Mouse (Mus musculus): Measurements from ENCODE around the gene Ikzf4. TPM values are rescaled to one million over a fixed set of nuclear protein-coding genes. Genes with fewer than 3 reads are reported as not detected.
A peak's percentile ranks its signal among the peaks of the same experiment; 100 is the strongest.

Gene Ikzf4
- 6.8 and 7.7 TPM in 2 replicates for polyA plus RNA-seq (2016; fragmentation: Nextera tagmentation; extraction: Ambion mirVana)

DNA sequence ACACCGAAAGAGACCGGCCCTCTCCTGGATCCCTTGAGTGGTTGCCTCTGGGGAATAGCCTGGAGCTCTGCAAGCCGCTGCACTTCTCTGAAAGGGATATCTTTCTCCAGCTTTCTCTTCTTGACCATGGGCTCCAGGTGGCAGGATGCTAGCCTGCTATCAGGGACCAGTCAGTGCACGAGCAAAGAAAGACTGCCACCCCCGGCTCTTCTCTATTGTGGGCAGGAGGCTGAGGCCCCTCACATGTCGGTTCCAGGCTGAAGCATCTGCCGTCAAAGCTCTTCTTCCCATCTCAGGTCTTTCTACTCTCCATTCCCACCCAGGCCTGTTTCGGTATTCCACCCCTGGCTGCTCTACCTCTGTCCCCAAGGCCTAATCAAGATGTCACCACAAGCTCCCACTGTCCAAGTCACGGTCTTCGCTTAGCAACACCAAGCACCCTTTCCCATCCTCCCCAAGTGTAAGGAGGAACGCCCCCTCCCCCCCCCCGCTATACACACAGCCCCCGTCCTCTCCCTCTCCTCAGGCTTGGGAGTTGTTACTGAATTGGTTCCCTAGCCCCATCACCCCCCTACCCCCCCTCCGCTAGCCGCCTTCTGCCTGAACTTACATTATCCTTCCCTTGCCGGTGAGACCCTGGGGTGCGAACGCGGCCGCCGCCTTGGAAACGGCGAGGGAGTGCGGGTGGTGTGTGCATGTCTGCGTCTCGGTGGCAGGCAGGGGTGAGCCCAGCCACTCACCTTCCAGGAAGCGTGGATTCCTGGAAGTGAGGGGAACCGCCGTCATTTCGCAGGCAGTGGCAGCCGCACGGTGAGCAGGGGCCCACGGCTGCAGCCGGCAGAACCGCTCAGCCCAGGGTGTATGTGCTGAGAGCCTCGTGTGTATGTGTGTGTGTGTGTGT, at the start of gene Ikzf4:
Ikzf4 (minus strand) TSS at position 881 of the 901 bp plus-strand sequence.
- H3K27ac ChIP-seq: peak within 1 kb of the TSS; percentile 89
- H3K4me1 ChIP-seq: peaks cover 33% of the 10 kb centered on the region
- peak within 1 kb of the TSS; percentile 79 for H3K9ac ChIP-seq
- H3K27me3 ChIP-seq: 0 out of 2 replicates have a peak, but pooled peaks cover 3% of the 10 kb centered on the region
- peak within 1 kb of the TSS; percentile 86 for H3K4me2 ChIP-seq
- no peaks in the 10 kb centered on the region for H3K9me3 ChIP-seq
- peak; percentile 81 for ATAC-seq (ENCODE audit: low FRiP score)
- peaks cover 11% of the 10 kb centered on the region for H3K36me3 ChIP-seq (replicated peaks)
- 2% methylated on average over 36 of the region's 36 CpGs for WGBS
- H3K4me3 ChIP-seq (replicated peaks): peak within 1 kb of the TSS; percentile 57

- no peaks in the 10 kb centered on the region for H3K9me3 ChIP-seq
- ATAC-seq (ENCODE audit: low FRiP score): no peak
- peak overlapping the region; percentile 79 for H3K4me2 ChIP-seq
- H3K4me1 ChIP-seq: peaks cover 16% of the 10 kb centered on the region
- H3K4me3 ChIP-seq (replicated peaks): peak overlapping the region; percentile 65
- WGBS: 1% methylated on average over 22 of the region's 22 CpGs
- peak overlapping the region; percentile 79 for H3K9ac ChIP-seq
- peak overlapping the region; percentile 98 for H3K27ac ChIP-seq
- H3K36me3 ChIP-seq (replicated peaks): peaks cover 24% of the 10 kb centered on the region
- no peaks in the 10 kb centered on the region for H3K27me3 ChIP-seq
These were observed 49.7 kb upstream of the Ikzf4 start for GRCm38 (mm10) chr10:128695411-128695991.

- Histone ChIP-seq H3K9ac (peak overlapping the region; percentile 74; the same call in 1 of the 2 replicates), H3K27me3 (peaks cover 12% of the 10 kb centered on the region), H3K4me3 (replicated peaks) (peak overlapping the region; percentile 79), H3K4me2 (peak overlapping the region; percentile 98), H3K27ac (peak overlapping the region; percentile 69; the same call in 1 of the 2 replicates), H3K9me3 (no peaks in the 10 kb centered on the region), H3K4me1 (peaks cover 11% of the 10 kb centered on the region), H3K36me3 (replicated peaks) (peaks cover 12% of the 10 kb centered on the region)
- no peak for ATAC-seq (ENCODE audit: low FRiP score)
- 4% methylated on average over 9 of the region's 9 CpGs for WGBS
These were observed 28.7 kb upstream of the Ikzf4 start for GRCm38 (mm10) chr10:128674469-128675008.

DNA sequence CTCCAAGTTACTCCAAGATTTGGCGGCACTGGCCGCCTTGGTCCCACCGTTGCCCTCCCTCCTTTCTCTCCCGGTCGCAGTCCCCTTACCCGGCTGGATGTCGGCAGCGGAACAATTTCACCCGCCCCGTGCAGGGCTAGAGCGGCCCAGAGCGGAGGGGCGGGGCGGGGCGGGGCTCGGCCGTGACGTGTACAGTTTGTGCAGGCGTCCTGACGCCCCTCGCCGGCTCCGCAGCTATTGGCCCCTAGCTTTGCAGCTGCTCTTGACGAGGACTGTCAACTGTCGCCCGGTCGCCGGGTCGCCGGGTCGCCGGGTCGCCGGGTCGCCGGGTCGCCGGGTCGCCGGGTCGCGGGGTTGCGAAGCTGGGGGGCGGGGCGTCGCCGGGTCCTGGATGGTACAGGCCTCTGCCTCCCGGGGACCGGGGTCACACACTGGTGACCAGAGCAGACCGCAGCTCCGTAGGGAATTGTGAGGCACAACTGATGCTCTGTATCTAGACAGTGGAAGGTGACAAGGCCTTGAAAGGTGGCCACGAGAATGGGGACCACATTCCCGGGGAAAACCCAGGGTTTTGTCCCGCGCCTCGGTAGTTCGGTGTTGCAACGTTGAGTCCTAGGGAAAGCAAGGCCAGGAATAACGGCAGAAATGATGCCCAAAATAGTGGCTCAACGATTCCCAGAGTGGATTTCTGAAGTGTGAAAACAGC, 28.1 kb upstream of the Ikzf4 start, which contains the start of gene Suox:
Suox (minus strand) TSS at position 311 of the 706 bp plus-strand sequence.
- peak within 1 kb of the TSS; percentile 79 for H3K4me3 ChIP-seq (replicated peaks)
- H3K4me1 ChIP-seq: peaks cover 13% of the 10 kb centered on the region
- peak within 1 kb of the TSS; percentile 98 for H3K4me2 ChIP-seq
- peak; percentile 93 for ATAC-seq (ENCODE audit: low FRiP score)
- no peaks in the 10 kb centered on the region for H3K9me3 ChIP-seq
- 1% methylated on average over 59 of the region's 60 CpGs for WGBS
- H3K27me3 ChIP-seq: peaks cover 12% of the 10 kb centered on the region
- H3K27ac ChIP-seq: peak within 1 kb of the TSS; percentile 69; the same call in 1 of the 2 replicates
- peaks cover 6% of the 10 kb centered on the region; the same call in 1 of the 2 replicates for H3K36me3 ChIP-seq (replicated peaks)
- H3K9ac ChIP-seq: peak within 1 kb of the TSS; percentile 74

GRCm38 (mm10) chr10:128671148-128671547, 25.4 kb upstream of the Ikzf4 start:
- Histone ChIP-seq H3K36me3 (replicated peaks) (peaks cover 6% of the 10 kb centered on the region; the same call in 1 of the 2 replicates), H3K9me3 (no peaks in the 10 kb centered on the region), H3K27me3 (peaks cover 12% of the 10 kb centered on the region), H3K27ac (no peak overlapping the region), H3K4me3 (replicated peaks) (no peak overlapping the region), H3K9ac (no peak overlapping the region), H3K4me1 (peaks cover 22% of the 10 kb centered on the region), H3K4me2 (no peak overlapping the region)
- WGBS: 93% methylated on average over 9 of the region's 9 CpGs
- ATAC-seq (ENCODE audit: low FRiP score): no peak

DNA sequence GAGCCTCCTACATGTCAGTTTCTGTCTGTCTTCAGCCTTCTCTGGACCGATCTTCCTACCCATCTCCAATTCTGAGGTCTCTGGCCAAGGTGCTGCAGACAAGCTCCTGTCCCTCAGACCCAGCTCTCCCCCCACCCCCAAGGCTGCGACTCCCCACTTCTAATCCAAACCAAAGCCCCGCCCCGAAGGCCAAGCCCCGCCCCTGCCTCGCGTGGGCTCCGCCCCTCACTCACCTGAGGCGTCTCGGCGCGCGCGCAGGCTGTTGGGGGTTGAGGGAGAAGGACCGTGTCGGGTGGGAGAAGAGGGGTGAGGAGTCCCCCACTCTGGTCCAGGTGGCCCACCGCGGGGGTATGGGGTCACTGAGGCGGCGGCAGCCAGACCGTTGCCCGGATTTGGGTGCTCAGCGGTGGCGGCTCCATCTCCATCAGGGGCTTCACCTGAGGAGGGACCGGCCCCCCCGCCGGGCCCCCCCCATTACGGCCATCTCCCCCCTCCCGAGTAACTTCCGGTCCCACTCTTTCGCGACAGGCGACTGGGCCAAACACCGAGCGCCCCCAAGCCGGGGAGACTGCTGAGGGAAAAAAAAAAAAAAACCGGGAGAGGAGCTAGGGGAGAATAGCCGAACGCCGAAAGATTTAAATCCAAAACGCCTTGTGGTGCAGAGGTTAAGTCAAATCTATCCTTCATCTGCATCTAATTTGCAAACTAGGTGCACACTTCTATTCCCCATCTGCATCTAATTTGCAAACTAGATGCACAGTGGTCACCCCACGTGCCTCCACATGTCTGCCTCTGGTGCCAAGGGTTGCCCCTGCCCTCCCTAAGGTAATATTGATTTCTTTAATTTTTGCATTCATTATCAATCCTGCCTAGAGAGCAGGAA, 23.2 kb upstream of the Ikzf4 start:
- Histone ChIP-seq H3K36me3 (replicated peaks) (peaks cover 6% of the 10 kb centered on the region; the same call in 1 of the 2 replicates), H3K27me3 (peaks cover 12% of the 10 kb centered on the region), H3K27ac (peak overlapping the region; percentile 31; the same call in 1 of the 2 replicates), H3K4me3 (replicated peaks) (peak overlapping the region; percentile 78), H3K4me2 (peak overlapping the region; percentile 78), H3K4me1 (peaks cover 18% of the 10 kb centered on the region), H3K9ac (peak overlapping the region; percentile 75), H3K9me3 (no peaks in the 10 kb centered on the region)
- peak; percentile 66 for ATAC-seq (ENCODE audit: low FRiP score)
- WGBS: under 1% methylated on average over 40 of the region's 42 CpGs

DNA sequence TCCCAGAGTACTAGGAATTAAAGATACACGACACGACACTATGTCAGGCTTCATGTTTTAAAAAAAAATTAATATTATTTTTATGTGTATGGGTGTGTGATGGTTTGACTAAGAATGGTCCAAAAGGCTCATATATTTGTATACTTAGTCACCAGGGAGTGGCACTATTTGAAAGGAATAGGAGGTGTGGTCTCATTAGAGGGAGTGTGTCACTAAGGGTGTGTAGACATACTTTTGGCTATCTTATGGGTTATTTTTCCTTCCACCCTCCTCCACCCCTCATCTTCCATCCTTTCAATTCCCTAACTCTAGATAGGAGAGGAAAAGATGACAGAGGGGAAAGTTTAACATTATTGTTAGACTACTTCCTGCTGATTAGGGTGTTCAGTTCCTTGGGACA, 20.0 kb upstream of the Ikzf4 start:
- Histone ChIP-seq H3K4me3 (replicated peaks) (no peak overlapping the region), H3K27me3 (peaks cover 5% of the 10 kb centered on the region), H3K9me3 (no peaks in the 10 kb centered on the region), H3K27ac (no peak overlapping the region), H3K4me2 (no peak overlapping the region), H3K4me1 (peaks cover 12% of the 10 kb centered on the region), H3K36me3 (replicated peaks) (no peaks in the 10 kb centered on the region), H3K9ac (no peak overlapping the region)
- ATAC-seq (ENCODE audit: low FRiP score): no peak
- 97% methylated on average over 2 of the region's 2 CpGs for WGBS

GRCm38 (mm10) chr10:128665307-128665706, 19.5 kb upstream of the Ikzf4 start:
- Histone ChIP-seq H3K4me1 (peaks cover 12% of the 10 kb centered on the region), H3K4me2 (no peak overlapping the region), H3K36me3 (replicated peaks) (no peaks in the 10 kb centered on the region), H3K27ac (no peak overlapping the region), H3K27me3 (peaks cover 3% of the 10 kb centered on the region), H3K4me3 (replicated peaks) (no peak overlapping the region), H3K9ac (no peak overlapping the region), H3K9me3 (no peaks in the 10 kb centered on the region)
- 82% methylated on average over 3 of the region's 3 CpGs for whole genome bisulfite sequencing
- ATAC-seq (ENCODE audit: low FRiP score): no peak

DNA sequence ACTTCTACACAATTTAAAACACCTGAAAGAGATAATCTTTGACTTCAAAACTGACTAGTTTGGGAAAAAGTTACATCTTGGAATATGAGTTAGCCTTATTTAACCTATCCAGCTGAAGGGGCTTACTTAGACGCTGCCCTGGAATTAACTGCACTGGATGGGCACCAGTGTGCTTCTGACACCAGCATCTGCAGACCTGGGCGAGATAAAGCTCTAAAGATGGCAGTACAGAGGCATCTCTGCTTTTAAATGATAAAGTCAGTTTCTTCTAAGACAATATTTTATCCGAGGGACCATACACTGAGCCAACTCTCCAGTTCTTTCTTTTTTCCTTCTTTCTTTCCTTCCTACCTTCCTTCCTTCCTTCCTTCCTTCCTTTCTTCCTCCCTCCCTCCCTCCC, 19.0 kb upstream of the Ikzf4 start:
- peaks cover 12% of the 10 kb centered on the region for H3K4me1 ChIP-seq
- H3K27me3 ChIP-seq: no peaks in the 10 kb centered on the region
- no peaks in the 10 kb centered on the region for H3K9me3 ChIP-seq
- no peak overlapping the region for H3K27ac ChIP-seq
- 75% methylated on average over 3 of the region's 3 CpGs for WGBS
- no peak overlapping the region for H3K4me3 ChIP-seq (replicated peaks)
- no peak overlapping the region for H3K4me2 ChIP-seq
- ATAC-seq (ENCODE audit: low FRiP score): no peak
- no peaks in the 10 kb centered on the region for H3K36me3 ChIP-seq (replicated peaks)
- no peak overlapping the region for H3K9ac ChIP-seq

- Histone ChIP-seq H3K4me2 (no peak overlapping the region), H3K4me1 (peaks cover 6% of the 10 kb centered on the region), H3K9me3 (no peaks in the 10 kb centered on the region), H3K4me3 (replicated peaks) (no peak overlapping the region), H3K27ac (no peak overlapping the region), H3K27me3 (no peaks in the 10 kb centered on the region), H3K36me3 (replicated peaks) (no peaks in the 10 kb centered on the region), H3K9ac (no peak overlapping the region)
- ATAC-seq (ENCODE audit: low FRiP score): no peak
- 74% methylated on average over 5 of the region's 5 CpGs for WGBS
These were observed 17.8 kb upstream of the Ikzf4 start for GRCm38 (mm10) chr10:128663441-128664220.

Data from forebrain, embryonic 12.5 days (tissue).